Mouse (Mus musculus) ovary, postnatal 10 days (tissue): ENCODE data around the gene Gatc.
"Not testable (repeated sequence)": the region's sequence is repeated elsewhere in the genome, so short reads cannot be mapped to it uniquely, and the experiment has no call there.

Source experiments
- DNase-seq: peaks from one replicate; pipeline ENCODE4 v3.0.0; 2022; ENCODE audit warnings: low spot score

Gatc gene

DNA sequence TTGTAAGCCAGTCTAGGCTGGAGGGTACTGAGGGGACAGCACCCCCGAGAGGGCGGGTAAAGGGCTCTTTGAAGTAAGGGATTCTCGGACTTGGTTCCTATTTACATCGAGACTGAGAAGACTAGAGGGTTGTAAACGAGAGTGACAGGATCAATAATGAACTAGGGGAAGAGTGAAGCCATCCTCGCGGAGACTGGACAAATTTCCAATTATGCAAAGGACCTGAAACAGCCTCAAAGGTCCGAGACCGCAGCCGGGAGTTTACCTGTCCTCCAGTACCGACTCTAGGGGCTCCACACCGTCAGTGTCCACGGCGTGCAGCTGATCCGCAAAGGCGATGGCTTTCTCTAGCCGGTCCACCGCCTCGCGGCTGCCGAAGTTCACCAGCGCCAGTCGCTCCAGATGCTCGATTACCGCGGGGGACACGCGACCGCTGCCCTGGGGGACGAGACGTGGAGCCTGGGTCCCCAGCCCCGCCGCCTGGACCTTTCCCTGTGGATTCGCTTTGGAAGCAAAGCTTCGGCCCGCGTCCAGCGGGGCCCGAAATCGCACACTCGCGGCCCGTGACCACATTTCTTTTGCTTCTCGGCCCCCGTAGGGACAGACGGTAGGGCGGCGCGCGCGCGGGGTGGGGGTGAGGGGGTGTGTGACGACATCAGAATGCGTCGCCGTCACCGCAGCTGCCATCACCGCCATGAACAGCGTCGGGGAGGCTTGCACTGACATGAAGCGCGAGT lies at the start of gene Gatc, which contains the start of gene Triap1:
TSS of gene Gatc (minus strand) at position 602 of the 737 bp plus-strand sequence.
TSS of gene Triap1 (plus strand) at position 649 of the 737 bp plus-strand sequence.
- DNase-seq = peak; percentile 81

GRCm38 (mm10) chr5:115378882-115379281 lies 37.9 kb upstream of the Gatc start:
- DNase-seq = not testable (repeated sequence)

- DNase-seq = no peak
These were observed 34.5 kb upstream of the Gatc start for GRCm38 (mm10) chr5:115375436-115375835.

GRCm38 (mm10) chr5:115374204-115374820 lies 33.3 kb upstream of the Gatc start:
- no peak for DNase-seq

GRCm38 (mm10) chr5:115373441-115374203 lies 32.6 kb upstream of the Gatc start:
- DNase-seq = no peak

GRCm38 (mm10) chr5:115371736-115372135 lies 30.8 kb upstream of the Gatc start:
- DNase-seq = no peak

- no peak for DNase-seq
These were observed 23.8 kb upstream of the Gatc start for GRCm38 (mm10) chr5:115364782-115365181.

GRCm38 (mm10) chr5:115362819-115363714 lies 22.1 kb upstream of the Gatc start:
- DNase-seq = no peak

DNA sequence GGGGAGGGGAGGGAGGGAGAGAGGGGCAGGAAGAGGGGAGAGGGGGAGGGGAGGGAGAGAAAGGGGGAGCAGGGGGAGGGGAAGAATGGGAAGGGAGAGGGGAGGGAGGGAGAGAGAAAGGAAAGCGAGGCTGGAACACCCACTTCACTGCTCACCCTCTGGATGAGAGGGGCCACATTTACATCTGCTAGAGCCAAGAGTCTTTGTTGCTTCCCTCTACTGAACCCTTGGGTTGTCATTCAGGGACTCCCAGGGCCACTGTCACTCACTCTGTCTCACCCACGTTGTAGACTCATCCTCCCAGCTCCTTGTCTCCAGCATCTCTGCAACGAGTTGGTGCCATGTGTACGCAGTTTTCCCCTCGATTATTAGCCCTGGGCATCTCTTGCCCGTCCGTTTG lies 21.2 kb upstream of the Gatc start:
- no peak for DNase-seq

DNA sequence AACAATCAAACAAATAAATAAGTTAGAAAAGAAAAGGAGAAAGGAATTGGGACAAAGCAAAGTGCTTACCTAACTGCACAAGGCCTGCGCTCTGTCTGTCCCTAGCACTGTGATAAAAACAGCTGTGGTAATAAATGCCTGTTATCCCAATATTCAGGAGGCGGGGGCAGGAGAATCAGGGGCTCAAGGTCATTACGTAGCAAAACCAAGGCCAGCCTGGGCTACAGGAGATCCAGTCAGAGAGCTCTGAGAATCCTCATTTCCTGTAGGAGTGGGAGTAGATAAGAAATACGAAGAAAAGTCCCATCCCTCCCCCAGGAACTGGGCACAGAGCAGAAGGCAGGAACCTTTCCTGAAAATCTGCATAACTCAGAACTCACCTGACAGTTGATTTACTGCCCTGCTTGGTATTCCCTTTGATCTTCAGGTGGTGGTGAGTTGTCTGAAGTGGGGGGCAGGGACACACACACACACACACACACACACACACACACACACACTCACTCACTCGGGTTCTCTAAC lies 18.9 kb upstream of the Gatc start:
- DNase-seq = no peak

GRCm38 (mm10) chr5:115359438-115359837 lies 18.5 kb upstream of the Gatc start:
- no peak for DNase-seq

DNA sequence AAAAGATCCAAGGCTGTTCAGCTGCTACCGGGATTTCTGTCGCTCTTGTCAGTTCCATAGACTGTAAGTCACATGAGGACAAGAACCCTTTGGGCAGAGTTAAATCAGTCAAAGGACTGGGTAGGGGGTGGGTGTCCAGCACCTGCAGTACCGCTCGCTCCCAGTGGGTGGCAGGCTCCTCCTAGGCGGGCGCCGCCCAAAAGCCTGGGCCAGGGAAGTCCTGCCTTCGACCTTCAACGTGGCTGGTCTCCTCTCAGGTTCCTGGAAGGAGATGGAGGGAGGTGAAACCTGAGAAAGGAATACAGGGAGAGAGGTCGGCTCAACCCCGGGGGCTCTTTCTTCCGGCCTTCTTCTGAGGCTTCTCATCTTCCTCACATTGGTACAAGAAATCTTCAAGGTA lies 17.9 kb upstream of the Gatc start:
- DNase-seq = peak; percentile 90

- DNase-seq = no peak
These were observed 14.1 kb upstream of the Gatc start for GRCm38 (mm10) chr5:115355070-115355469.

DNA sequence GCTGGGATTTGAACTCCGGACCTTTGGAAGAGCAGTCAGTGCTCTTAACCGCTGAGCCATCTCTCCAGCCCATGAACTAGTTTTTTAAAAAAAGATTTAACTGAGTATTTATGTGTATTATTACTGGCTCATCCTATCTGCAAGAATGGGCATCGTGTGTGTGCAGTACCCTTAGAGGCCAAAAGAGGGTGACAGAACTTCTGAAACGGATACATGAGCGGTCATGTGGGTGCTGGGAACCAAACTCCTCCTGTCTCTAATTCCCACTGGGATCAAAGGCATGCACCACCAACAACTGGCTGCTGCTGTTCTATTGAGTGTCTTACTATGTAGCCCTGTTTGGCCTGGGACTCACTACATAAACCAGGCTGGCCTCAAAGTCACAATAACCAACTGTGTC lies 10.4 kb upstream of the Gatc start:
- DNase-seq = no peak

GRCm38 (mm10) chr5:115349225-115349555 lies 8.2 kb upstream of the Gatc start:
- no peak for DNase-seq

- peak; percentile 93 for DNase-seq
These were observed 7.7 kb upstream of the Gatc start, which contains the start of gene Cox6a1 for GRCm38 (mm10) chr5:115348546-115349224. TSS of gene Cox6a1 (minus strand) at chr5:115348981.

DNA sequence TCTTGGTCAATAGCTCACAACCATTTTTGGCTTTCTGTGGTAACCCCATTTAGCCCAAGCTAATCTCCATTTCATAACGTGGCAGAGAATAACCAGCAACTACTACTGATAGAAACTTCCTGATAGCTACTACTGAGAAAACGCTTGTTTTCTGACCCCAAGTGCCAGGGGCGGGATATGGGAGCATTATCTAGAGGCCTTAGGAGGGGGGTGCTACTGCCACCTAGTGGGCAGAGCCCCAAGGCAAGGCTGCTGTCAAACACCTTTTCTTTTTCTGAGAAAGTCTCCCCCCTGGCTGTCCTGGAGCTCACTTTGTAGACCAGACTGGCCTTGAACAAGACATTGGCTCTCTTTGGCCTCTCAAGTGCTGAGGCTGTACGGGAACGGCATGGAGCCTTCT lies 6.6 kb upstream of the Gatc start:
- DNase-seq = peak; percentile 48

DNA sequence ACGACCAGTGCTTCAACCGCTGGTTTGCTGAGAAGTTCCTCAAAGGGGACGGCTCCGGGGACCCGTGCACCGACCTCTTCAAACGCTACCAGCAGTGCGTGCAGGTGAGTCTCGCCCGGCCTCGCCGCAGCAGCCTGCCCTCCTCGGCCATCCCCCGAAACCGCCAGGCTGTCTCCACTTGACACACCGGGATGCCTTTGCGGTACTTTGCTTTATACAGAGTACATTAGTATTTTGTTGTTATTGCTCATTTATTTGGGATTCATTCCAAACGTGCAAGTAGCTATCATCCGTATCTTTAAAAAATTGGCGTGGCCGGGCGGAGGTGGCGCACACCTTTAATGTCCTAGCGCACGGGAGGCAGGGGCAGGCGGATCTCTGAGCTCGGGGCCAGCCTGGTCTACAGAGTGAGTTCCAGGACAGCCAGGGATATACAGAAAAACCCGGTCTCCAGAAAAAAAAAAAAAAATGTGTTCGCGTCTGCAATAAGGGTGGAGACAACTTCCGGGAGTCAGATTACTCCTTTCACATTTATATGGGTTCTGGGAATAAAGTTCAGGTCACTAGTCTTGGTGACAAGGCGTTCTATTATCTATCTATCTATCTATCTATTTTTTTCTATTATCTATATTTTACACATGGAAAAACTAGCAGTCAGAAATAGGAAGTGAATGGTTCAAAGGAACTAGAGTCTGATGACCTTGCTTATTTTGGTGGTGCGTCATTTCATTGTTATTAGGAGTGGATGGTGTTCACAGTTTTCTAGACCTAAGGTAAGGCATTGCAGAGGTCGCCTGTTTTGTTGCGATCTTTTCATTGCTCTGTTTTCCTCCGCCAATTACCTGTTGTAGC lies 562 bp upstream of the Gatc start:
- DNase-seq = no peak

GRCm38 (mm10) chr5:115340007-115340406 lies 971 bp downstream of the Gatc start:
- no peak for DNase-seq

GRCm38 (mm10) chr5:115333626-115334025 lies 7.4 kb downstream of the Gatc start:
- DNase-seq = no peak
